In genomic region chr16:93973123-93973522, GRCm38 (mm10) we compare ENCODE assay signal across 8 mouse cellular contexts. TPM values are rescaled to one million over a fixed set of nuclear protein-coding genes. Genes with fewer than 3 reads are reported as not detected.
DNase-seq lines count a peak whose midpoint lies in the region; ATAC-seq and TF ChIP-seq lines count a peak whose summit lies in the region.

No protein-coding gene starts in this region.

- intact Hi-C loops in left cerebral cortex, adult 2 months (cut with DNase I): no loop called here

- H3K4me1 ChIP-seq in heart, embryonic 15.5 days (replicated peaks): 0 out of 2 replicates have a peak, but pooled peaks cover 2% of the 10 kb centered on the region
- H3K4me1 ChIP-seq in brown adipose tissue, adult 24 weeks (ENCODE audit: control insufficient read depth, insufficient read depth, insufficient read length, low read length): no peaks in the 10 kb centered on the region
- 0 out of 2 replicates have a peak, but pooled peaks cover 4% of the 10 kb centered on the region for H3K4me1 ChIP-seq in intestine, embryonic 14.5 days (replicated peaks; ENCODE audit: control insufficient read depth, insufficient read depth, low read length)
- H3K4me1 ChIP-seq in midbrain, embryonic 15.5 days: no peaks in the 10 kb centered on the region

- H3K4me3 ChIP-seq in heart, embryonic 15.5 days: peak overlapping the region; percentile 33
- peak overlapping the region; percentile 50 for H3K4me3 ChIP-seq in brown adipose tissue, adult 24 weeks (ENCODE audit: insufficient read depth, low read depth, low read length)
- H3K4me3 ChIP-seq in intestine, embryonic 14.5 days (ENCODE audit: low read depth, low read length): peak overlapping the region; percentile 15; the same call in 1 of the 2 replicates
- 0 out of 2 replicates have a peak overlapping the region, but pooled peaks have one; percentile 5 for H3K4me3 ChIP-seq in midbrain, embryonic 15.5 days
- H3K4me3 ChIP-seq in left cerebral cortex, adult 2 months: no peak overlapping the region

- no peak overlapping the region for H3K27ac ChIP-seq in heart, embryonic 15.5 days
- no peak overlapping the region for H3K27ac ChIP-seq in brown adipose tissue, adult 24 weeks (replicated peaks; ENCODE audit: low read depth, low read length)
- no peak overlapping the region for H3K27ac ChIP-seq in intestine, embryonic 14.5 days (ENCODE audit: low read depth)
- no peak overlapping the region for H3K27ac ChIP-seq in midbrain, embryonic 15.5 days
- no peak overlapping the region for H3K27ac ChIP-seq in left cerebral cortex, adult 2 months

- H3K9ac ChIP-seq in heart, embryonic 15.5 days: no peak overlapping the region
- peak overlapping the region; percentile 22; the same call in 1 of the 2 replicates for H3K9ac ChIP-seq in intestine, embryonic 14.5 days (ENCODE audit: low read length)
- no peak overlapping the region for H3K9ac ChIP-seq in midbrain, embryonic 15.5 days

- DNase-seq in heart, postnatal 4 days: no peak
- no peak for DNase-seq in intestine, embryonic 14.5 days (ENCODE audit: low spot score)
- DNase-seq in left cerebral cortex, adult 2 months (ENCODE audit: extremely low spot score in 1 of 2, low spot score in 2 of 2): no peak
- DNase-seq in right cerebral cortex, adult 18-20 months: no peak
- no peak for DNase-seq in spleen, postnatal 36 days (ENCODE audit: low spot score in 2 of 2)

- TF ChIP-seq CTCF in left cerebral cortex, adult 2 months (IDR thresholded peaks at IDR 0.05): no peak

- H3K36me3 ChIP-seq in heart, embryonic 15.5 days: no peaks in the 10 kb centered on the region
- H3K36me3 ChIP-seq in intestine, embryonic 14.5 days (ENCODE audit: control insufficient read depth, insufficient read depth, low read length): no peaks in the 10 kb centered on the region
- H3K36me3 ChIP-seq in midbrain, embryonic 15.5 days (replicated peaks): no peaks in the 10 kb centered on the region

- H3K9me3 ChIP-seq in heart, embryonic 15.5 days (replicated peaks): no peaks in the 10 kb centered on the region
- no peaks in the 10 kb centered on the region for H3K9me3 ChIP-seq in intestine, embryonic 14.5 days (ENCODE audit: control insufficient read depth, low read length)
- no peaks in the 10 kb centered on the region for H3K9me3 ChIP-seq in midbrain, embryonic 15.5 days

- WGBS in heart, embryonic 15.5 days: 19% methylated on average over 10 of the region's 10 CpGs
- WGBS in intestine, embryonic 14.5 days: 27% methylated on average over 10 of the region's 10 CpGs
- WGBS in midbrain, embryonic 15.5 days: 31% methylated on average over 10 of the region's 10 CpGs

- H3K4me2 ChIP-seq in heart, embryonic 15.5 days: peak overlapping the region; percentile 58
- peak overlapping the region; percentile 45 for H3K4me2 ChIP-seq in intestine, embryonic 14.5 days (ENCODE audit: low read length)
- H3K4me2 ChIP-seq in midbrain, embryonic 15.5 days: peak overlapping the region; percentile 25

- ATAC-seq in heart, embryonic 15.5 days (replicated peaks; ENCODE audit: insufficient number of reproducible peaks, insufficient read depth, low FRiP score, low read depth): no peak
- ATAC-seq in intestine, embryonic 14.5 days (replicated peaks; ENCODE audit: low FRiP score, low TSS enrichment, low read depth): no peak
- no peak for ATAC-seq in midbrain, embryonic 15.5 days (replicated peaks)

- no peaks in the 10 kb centered on the region for H3K27me3 ChIP-seq in heart, embryonic 15.5 days
- H3K27me3 ChIP-seq in intestine, embryonic 14.5 days (replicated peaks; ENCODE audit: control insufficient read depth, insufficient read depth, low read length): no peaks in the 10 kb centered on the region
- H3K27me3 ChIP-seq in midbrain, embryonic 15.5 days (replicated peaks): no peaks in the 10 kb centered on the region

RNA-seq across cellular contexts. Expression of gene Cldn14, which starts 35.5 kb away (rescaled TPM):
- not detected in 2 replicates for polyA plus RNA-seq in heart, embryonic 15.5 days (2015; fragmentation: Nextera tagmentation; extraction: Ambion mirVana)
- not detected for total RNA-seq in heart, postnatal 4 days (2021)
- not detected in 2 replicates for polyA plus RNA-seq in brown adipose tissue, adult 24 weeks (2012; ENCODE audit: insufficient read depth, insufficient read length, missing spikeins)
- 0.14 TPM in 1 of 2 replicates, not detected in the other for polyA plus RNA-seq in intestine, embryonic 14.5 days (2014; fragmentation: Nextera tagmentation; extraction: Ambion mirVana)
- not detected in 2 replicates for polyA plus RNA-seq in midbrain, embryonic 15.5 days (2015; fragmentation: Nextera tagmentation; extraction: Ambion mirVana)
- total RNA-seq in left cerebral cortex, adult 2 months (2021): 1 to 10 TPM in 1 of 2 experiments, under 1 TPM in 1; 0.63 to 1.0 TPM
